Mouse (Mus musculus): ENCODE results near the gene 5730409E04Rik. TPM values are rescaled to one million over a fixed set of nuclear protein-coding genes. Genes with fewer than 3 reads are reported as not detected.

5730409E04Rik gene
- polyA plus RNA-seq, 1 experiment from 2014 or later = 1.7 TPM

GRCm38 (mm10) chr4:126636330-126636729, 26.7 kb downstream of the 5730409E04Rik start:
- no peak for DNase-seq (ENCODE audit: low spot score)

DNA sequence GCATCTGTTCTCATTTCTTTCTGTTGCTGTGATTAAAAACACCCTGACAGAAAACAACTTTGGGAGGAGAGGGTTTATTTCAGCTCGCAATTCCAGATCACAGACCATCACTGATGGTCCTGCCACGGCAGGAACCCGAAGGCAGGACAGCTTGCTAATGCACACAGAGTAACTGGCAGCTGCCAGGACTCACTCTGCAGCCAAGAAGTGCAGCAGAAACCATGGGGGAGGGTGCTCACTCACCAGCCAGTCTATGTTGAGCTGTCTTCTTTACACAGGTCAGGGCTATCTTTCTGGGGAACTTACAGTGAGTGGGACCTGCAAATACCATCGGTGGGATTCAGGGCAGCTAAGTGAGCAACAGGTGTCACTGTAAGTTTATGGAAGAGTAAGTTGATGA, 27.8 kb downstream of the 5730409E04Rik start:
- no peak for DNase-seq (ENCODE audit: low spot score)

GRCm38 (mm10) chr4:126639339-126639738, 29.7 kb downstream of the 5730409E04Rik start:
- DNase-seq (ENCODE audit: low spot score) = no peak

GRCm38 (mm10) chr4:126641901-126642300, 32.3 kb downstream of the 5730409E04Rik start:
- DNase-seq (ENCODE audit: low spot score) = no peak

DNA sequence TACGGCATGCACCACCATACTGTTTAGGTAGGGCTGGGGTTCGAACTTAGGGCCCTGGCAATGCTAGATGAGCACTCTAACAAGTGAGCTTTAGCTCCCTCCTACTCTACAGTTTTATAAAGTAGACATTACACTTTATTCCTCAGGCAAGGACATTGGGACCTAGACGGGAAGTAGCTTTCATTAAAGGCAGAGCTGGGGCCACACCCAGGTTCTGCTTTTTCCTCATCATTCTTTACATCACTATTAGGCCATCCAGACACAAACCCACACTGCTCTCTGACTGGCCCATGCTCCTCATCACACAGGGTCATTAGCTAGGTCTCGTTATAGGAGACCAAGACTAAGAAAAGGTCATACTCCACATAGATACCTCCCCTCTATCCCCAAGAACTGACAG, 34.2 kb downstream of the 5730409E04Rik start:
- DNase-seq (ENCODE audit: low spot score) = no peak

- no peak for DNase-seq (ENCODE audit: low spot score)
Measured at GRCm38 (mm10) chr4:126644333-126644963, 34.8 kb downstream of the 5730409E04Rik start.

- DNase-seq (ENCODE audit: low spot score) = no peak
Measured at GRCm38 (mm10) chr4:126647996-126648910, 38.6 kb downstream of the 5730409E04Rik start.

DNA sequence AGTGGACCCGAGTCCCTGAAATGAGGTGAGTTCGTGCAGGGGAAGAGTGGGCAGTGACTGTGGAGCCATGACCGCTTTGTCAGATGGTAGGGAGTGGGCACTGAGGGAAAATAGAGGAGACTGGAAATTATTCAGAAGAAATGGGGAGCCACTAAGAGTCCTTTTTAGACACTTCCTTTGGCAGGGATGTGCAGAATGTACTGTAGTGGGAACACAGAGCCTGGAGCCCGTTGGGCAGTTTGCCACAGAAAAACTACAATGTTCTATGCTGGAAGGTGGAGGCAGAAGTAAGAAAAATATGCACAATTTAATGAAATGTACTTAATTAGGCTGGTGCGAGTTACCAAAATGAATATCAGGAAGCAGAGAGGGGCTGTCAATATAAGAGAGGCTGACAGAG, 43.5 kb downstream of the 5730409E04Rik start:
- DNase-seq (ENCODE audit: low spot score) = no peak

GRCm38 (mm10) chr4:126655356-126655755, 45.7 kb downstream of the 5730409E04Rik start:
- peak; percentile 52 for DNase-seq (ENCODE audit: low spot score)

DNA sequence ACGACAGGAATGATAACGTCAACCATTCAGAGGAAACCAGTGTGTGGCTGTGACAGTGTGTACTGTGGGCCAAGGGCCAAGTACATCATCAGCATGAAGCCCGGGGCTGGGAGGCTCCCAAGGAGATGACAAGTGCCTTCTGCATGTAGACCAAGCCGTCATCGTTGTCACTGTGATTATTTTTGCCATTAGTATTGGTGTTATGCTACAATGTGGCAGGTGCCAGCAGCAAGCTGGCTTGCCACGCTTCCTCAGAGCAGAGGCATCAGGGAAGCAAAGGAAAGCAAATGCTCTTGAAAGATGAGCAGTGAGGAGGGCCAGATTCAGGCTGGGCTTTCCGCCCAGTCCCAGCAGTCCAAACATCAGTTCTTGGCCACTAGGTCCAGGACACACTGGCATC, 51.6 kb downstream of the 5730409E04Rik start:
- no peak for DNase-seq (ENCODE audit: low spot score)

Small RNA genes lying within 50 kb of the gene (microRNA-seq; reads per million reads assigned to microRNA genes)
- not detected for gene Mir7119 (ENCODE audit: borderline number of aligned reads)

Other genes with a start within 250 kb of the 5730409E04Rik start
- 11.1 and 13.6 TPM in 2 replicates for gene Ago3, start 180.3 kb upstream of the 5730409E04Rik start, polyA plus RNA-seq (2015; fragmentation: Nextera tagmentation; extraction: Ambion mirVana)
- gene Ago1, start 141.2 kb upstream of the 5730409E04Rik start, polyA plus RNA-seq (2015; fragmentation: Nextera tagmentation; extraction: Ambion mirVana) = 5.2 and 6.1 TPM in 2 replicates
- 0.47 and 0.60 TPM in 2 replicates for gene Ago4, start 76.3 kb upstream of the 5730409E04Rik start, polyA plus RNA-seq (2015; fragmentation: Nextera tagmentation; extraction: Ambion mirVana)
- 43.9 and 63.1 TPM in 2 replicates for gene Clspn, start 52.9 kb upstream of the 5730409E04Rik start, polyA plus RNA-seq (2015; fragmentation: Nextera tagmentation; extraction: Ambion mirVana)
- gene Psmb2, start 67.8 kb downstream of the 5730409E04Rik start, polyA plus RNA-seq (2015; fragmentation: Nextera tagmentation; extraction: Ambion mirVana) = 566 and 594 TPM in 2 replicates
- not detected in 2 replicates for gene Tfap2e, start 126.4 kb downstream of the 5730409E04Rik start, polyA plus RNA-seq (2015; fragmentation: Nextera tagmentation; extraction: Ambion mirVana)
- 18.4 and 20.6 TPM in 2 replicates for gene Ncdn, start 143.6 kb downstream of the 5730409E04Rik start, polyA plus RNA-seq (2015; fragmentation: Nextera tagmentation; extraction: Ambion mirVana)
- gene AU040320, start 143.7 kb downstream of the 5730409E04Rik start, polyA plus RNA-seq (2015; fragmentation: Nextera tagmentation; extraction: Ambion mirVana) = 15.4 and 15.6 TPM in 2 replicates

All from thymus, postnatal 0 days (tissue).